Mouse (Mus musculus) C2C12 (cell line): ENCODE results near the gene Arsa. TPM values are rescaled to one million over a fixed set of nuclear protein-coding genes. Genes with fewer than 3 reads are reported as not detected.

Experiments used
- H3K27me3 ChIP-seq: one replicate; pipeline ENCODE4 v1.6.1; 2011; ENCODE audit not compliant: control insufficient read depth, insufficient read depth, insufficient read length
- H3K36me3 ChIP-seq: one replicate; pipeline ENCODE4 v1.6.1; 2011; ENCODE audit not compliant: control insufficient read depth, insufficient read depth
- H3K4me3 ChIP-seq: one replicate; pipeline ENCODE4 v1.5.1; 2011; ENCODE audit warnings: mild to moderate bottlenecking, control low read depth; ENCODE audit not compliant: poor library complexity, insufficient read depth, severe bottlenecking
- H3K79me2 ChIP-seq: one replicate; pipeline ENCODE4 v1.6.1; 2011; ENCODE audit not compliant: control insufficient read depth, insufficient read depth
- H3K79me3 ChIP-seq: one replicate; pipeline ENCODE4 v1.6.1; 2011; ENCODE audit warnings: low read depth, control low read depth
- H3ac ChIP-seq: one replicate; pipeline ENCODE3; 2011; ENCODE audit warnings: low read depth; ENCODE audit not compliant: control insufficient read depth, insufficient read length
- CEBPB ChIP-seq: IDR thresholded peaks from one replicate; pipeline ENCODE4 v1.6.1; 2011; ENCODE audit warnings: low read depth, mild to moderate bottlenecking, control low read depth, moderate library complexity
- CTCF ChIP-seq: IDR thresholded peaks from one replicate; pipeline ENCODE4 v1.5.1; 2011; ENCODE audit not compliant: control insufficient read depth, insufficient read depth, insufficient read length
- FOSL1 ChIP-seq: IDR thresholded peaks from one replicate; pipeline ENCODE4 v1.8.0; 2011; ENCODE audit warnings: mild to moderate bottlenecking, low read length; ENCODE audit not compliant: poor library complexity, insufficient read depth, severe bottlenecking
- MAX ChIP-seq: IDR thresholded peaks from one replicate; pipeline ENCODE4 v1.6.1; 2011; ENCODE audit warnings: mild to moderate bottlenecking, control low read depth
- MYOD1 ChIP-seq: IDR thresholded peaks from one replicate; pipeline ENCODE4 v1.6.1; 2011; ENCODE audit warnings: low read depth; ENCODE audit not compliant: control insufficient read depth, insufficient read length
- MYOG ChIP-seq: IDR thresholded peaks from one replicate; pipeline ENCODE4 v1.6.1; 2011; ENCODE audit not compliant: control insufficient read depth, insufficient read length; ENCODE audit errors: extremely low read depth
- USF1 ChIP-seq: IDR thresholded peaks from one replicate; pipeline ENCODE4 v1.6.1; 2011; ENCODE audit warnings: low read depth, mild to moderate bottlenecking, control low read depth, moderate library complexity
- polyA plus RNA-seq: library from polyadenylated mRNA; unstranded; fragments of >200 nt; fragmentation: generic; extraction: Trizol; gene quantifications from one replicate; pipeline ENCODE4 v1.2.1, GENCODE M21; 2012; ENCODE audit warnings: missing spikeins

Gene Arsa
- polyA plus RNA-seq, 1 experiment = 22.3 TPM

DNA sequence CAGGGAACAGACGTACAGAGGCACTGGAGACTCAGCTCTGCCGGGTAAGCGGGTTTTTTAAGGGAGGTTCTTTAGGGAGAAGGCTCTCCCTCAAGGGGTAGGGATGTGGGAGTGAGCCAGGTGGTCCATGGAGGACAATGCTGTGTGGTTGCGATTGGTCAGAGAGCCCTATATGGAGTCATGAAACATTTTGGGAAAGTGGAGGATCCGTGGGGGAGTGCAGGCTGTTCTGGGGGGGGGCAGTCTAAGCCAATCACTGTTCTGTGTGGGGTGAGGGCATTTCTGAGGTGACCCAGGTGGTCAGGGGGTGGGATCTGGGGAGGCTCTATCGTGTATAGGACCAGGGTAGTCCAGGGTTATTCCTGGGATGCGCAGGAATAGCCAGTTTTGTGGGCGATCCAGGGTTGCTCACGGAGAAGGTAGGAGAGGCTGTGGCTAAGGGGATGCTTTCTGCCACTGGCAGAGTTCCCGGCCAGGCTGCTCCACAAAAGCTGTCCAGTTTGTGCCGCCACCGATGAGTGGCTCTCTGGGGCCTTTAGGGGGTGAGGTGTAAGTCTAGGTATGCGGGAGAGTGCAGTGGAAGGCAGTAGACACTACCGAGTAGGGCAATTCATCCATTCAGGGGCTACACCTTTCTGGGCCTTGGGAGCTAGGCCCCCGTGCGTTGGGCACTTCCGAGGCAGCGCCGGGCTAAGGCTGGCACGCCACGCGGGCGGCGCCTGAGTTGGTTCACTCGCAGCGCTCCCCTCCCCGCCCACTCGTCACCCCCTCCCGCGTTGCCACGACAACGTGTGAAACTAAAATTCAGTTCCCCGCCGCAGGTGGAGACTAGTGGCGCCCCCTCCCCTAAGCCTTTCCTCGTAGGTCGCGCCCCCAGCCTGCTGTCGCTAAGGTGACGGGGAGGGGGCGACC is 21.1 kb upstream of the Arsa start:
- peak overlapping the region; percentile 9 for H3ac ChIP-seq
- H3K79me2 ChIP-seq = no peaks in the 10 kb centered on the region
- H3K4me3 ChIP-seq = peak overlapping the region; percentile 14
- no peak for TF ChIP-seq CEBPB
- TF ChIP-seq MAX = no peak
- TF ChIP-seq MYOD1 = no peak
- TF ChIP-seq CTCF = no peak
- TF ChIP-seq MYOG = no peak
- no peak for TF ChIP-seq FOSL1
- TF ChIP-seq USF1 = no peak
- H3K79me3 ChIP-seq = no peaks in the 10 kb centered on the region
- H3K36me3 ChIP-seq = no peaks in the 10 kb centered on the region
- H3K27me3 ChIP-seq = peaks cover 9% of the 10 kb centered on the region

DNA sequence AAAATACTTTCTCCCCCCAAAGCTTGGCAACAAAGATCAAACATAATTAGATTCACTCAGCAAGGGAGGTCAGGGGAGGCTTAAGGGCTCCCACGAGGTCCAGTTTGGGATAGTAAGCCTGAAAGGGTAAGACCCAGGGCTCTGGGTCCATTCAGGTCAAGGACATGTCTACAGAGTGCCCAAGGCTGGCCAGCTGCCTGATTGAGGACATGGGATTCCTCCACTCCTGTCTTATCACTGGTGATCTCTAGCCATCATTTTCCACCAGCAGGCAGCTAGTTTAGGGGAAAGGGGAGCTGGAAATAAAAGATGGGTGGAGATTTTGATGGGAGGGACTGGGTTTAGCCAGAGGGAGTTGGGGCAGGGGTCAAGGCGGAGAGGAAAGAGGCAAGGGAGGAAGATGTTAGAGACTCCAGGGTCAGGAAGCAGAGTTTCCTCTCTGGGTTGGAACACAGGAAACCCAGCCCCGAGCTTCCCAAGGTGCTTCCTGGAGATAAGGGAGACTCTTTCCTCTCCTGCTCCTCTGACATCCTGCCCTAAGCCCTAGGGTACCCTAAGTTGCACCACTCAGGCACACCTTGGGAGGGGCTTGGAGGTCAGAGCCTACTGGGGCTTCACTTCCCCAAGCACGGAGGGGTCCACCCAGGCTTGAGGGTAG is 20.3 kb upstream of the Arsa start:
- H3ac ChIP-seq = no peak overlapping the region
- H3K27me3 ChIP-seq = peaks cover 3% of the 10 kb centered on the region
- H3K36me3 ChIP-seq = no peaks in the 10 kb centered on the region
- H3K79me3 ChIP-seq = no peaks in the 10 kb centered on the region
- no peak overlapping the region for H3K4me3 ChIP-seq
- no peaks in the 10 kb centered on the region for H3K79me2 ChIP-seq
- TF ChIP-seq MYOG (no peak), MYOD1 (no peak), MAX (no peak), CTCF (no peak), CEBPB (no peak), FOSL1 (no peak), USF1 (no peak)

DNA sequence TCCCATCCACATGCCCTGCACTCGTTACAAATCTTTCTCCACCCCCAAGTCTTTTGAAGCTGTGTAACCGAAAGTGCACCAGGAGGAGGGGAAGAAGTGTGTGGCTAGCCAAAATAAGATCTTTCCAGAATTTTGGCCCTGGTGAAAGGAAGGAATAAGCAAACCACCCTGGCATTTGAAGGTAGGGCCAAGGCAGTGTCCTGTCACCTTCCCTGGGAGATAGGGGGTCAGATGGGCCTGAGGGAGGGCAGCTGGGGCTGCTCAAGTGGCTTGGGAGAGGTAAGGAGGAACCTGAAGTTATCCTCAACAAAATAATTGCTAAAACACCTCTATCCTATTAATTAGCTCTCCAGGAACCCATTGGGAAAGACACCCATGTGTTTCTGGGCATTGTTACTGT is 19.6 kb upstream of the Arsa start:
- H3K36me3 ChIP-seq = no peaks in the 10 kb centered on the region
- no peaks in the 10 kb centered on the region for H3K79me2 ChIP-seq
- no peak overlapping the region for H3K4me3 ChIP-seq
- TF ChIP-seq USF1 = no peak
- TF ChIP-seq FOSL1 = no peak
- TF ChIP-seq MYOG = no peak
- no peak for TF ChIP-seq MAX
- TF ChIP-seq CTCF = no peak
- no peak for TF ChIP-seq CEBPB
- H3K79me3 ChIP-seq = no peaks in the 10 kb centered on the region
- H3ac ChIP-seq = no peak overlapping the region
- H3K27me3 ChIP-seq = peaks cover 3% of the 10 kb centered on the region

DNA sequence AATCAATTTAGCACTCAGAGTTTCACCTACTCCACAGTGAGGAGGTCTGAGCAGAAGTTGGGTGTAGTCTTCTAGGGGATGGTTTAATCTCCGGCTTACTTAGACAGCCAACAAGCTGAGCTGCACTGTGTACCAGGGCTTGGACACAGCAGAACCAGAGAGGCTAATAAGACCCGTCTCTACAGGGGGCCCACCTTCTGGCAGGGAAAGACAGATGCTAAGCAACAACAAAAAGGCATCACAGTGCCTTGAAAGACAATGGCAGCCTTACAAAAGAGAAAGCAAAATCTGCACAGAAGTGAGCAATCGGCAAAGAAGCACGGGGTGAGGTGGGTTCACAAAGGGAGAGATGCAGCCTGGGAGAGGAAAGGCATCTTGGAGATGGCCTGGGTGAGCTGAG is 18.9 kb upstream of the Arsa start:
- TF ChIP-seq FOSL1 = no peak
- no peak for TF ChIP-seq MYOG
- no peak for TF ChIP-seq CEBPB
- no peak for TF ChIP-seq MYOD1
- TF ChIP-seq MAX = no peak
- TF ChIP-seq USF1 = no peak
- no peak for TF ChIP-seq CTCF
- Histone ChIP-seq H3K27me3 (peaks cover 3% of the 10 kb centered on the region), H3K4me3 (no peak overlapping the region), H3K79me3 (no peaks in the 10 kb centered on the region), H3ac (no peak overlapping the region), H3K79me2 (no peaks in the 10 kb centered on the region), H3K36me3 (no peaks in the 10 kb centered on the region)

DNA sequence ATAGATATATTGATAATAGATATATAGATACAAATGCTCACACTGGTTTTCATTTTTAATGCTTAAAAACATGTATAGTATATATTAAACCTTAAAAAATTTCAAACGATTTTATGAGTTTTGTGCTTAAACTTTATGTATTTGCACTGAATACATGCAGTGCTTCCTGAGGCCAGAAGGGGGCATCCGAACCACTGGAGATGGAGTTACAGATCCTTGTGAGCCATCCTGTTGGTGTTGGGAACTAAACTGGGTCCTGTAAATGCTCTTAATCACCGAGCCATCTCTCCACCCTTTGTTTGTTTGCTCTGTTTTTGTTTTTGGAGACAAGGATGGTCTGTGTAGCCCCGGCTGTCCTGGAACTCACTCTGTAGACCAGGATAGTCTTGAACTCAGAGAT is 17.7 kb upstream of the Arsa start:
- H3K4me3 ChIP-seq = no peak overlapping the region
- no peak for TF ChIP-seq MAX
- no peak for TF ChIP-seq CTCF
- H3K79me2 ChIP-seq = no peaks in the 10 kb centered on the region
- H3K36me3 ChIP-seq = no peaks in the 10 kb centered on the region
- peaks cover 3% of the 10 kb centered on the region for H3K27me3 ChIP-seq
- no peaks in the 10 kb centered on the region for H3K79me3 ChIP-seq
- no peak overlapping the region for H3ac ChIP-seq

DNA sequence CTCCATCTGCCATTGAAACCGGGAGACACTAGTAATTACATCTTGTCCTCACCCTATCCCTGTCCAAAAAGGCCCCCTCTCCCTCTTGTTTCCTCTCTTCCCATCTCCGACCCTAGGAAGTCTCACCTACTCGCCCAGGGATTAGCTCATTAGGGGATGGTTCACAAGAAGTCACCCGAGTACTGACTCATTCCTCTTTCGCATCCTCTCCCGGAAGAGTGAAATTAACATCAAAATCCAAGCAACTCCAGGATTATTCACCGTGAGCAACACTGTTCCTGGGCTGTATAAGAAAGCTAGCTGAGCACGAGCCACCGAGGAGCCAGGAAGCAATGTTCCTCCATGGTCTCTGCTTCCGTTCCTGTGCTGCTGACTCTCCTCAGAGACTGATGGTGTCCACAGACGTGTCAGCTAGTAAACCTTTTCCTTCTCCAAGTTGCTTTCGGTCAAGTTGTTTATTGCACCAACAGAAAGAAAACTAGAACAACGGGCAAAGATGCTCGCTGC is 11.4 kb upstream of the Arsa start:
- no peak overlapping the region for H3K4me3 ChIP-seq
- no peaks in the 10 kb centered on the region for H3K36me3 ChIP-seq
- peak overlapping the region; percentile 37 for H3ac ChIP-seq
- no peaks in the 10 kb centered on the region for H3K79me2 ChIP-seq
- TF ChIP-seq CTCF (no peak), MYOD1 (no peak), MAX (peak; percentile 78), FOSL1 (no peak)
- no peaks in the 10 kb centered on the region for H3K79me3 ChIP-seq
- no peaks in the 10 kb centered on the region for H3K27me3 ChIP-seq
